Mouse (Mus musculus): ENCODE data around the gene Sirpa. TPM values are rescaled to one million over a fixed set of nuclear protein-coding genes. Genes with fewer than 3 reads are reported as not detected.
A peak's percentile ranks its signal among the peaks of the same experiment; 100 is the strongest.

Gene Sirpa
- 14.4 and 17.6 TPM in 2 replicates for polyA plus RNA-seq (2015; fragmentation: Nextera tagmentation; extraction: Ambion mirVana)

GRCm38 (mm10) chr2:129592459-129593140 is at the start of gene Sirpa:
Gene Sirpa (plus strand): TSS chr2:129592835.
- peak within 1 kb of the TSS; percentile 96 for H3K27ac ChIP-seq (replicated peaks)
- peak within 1 kb of the TSS; percentile 90 for H3K4me2 ChIP-seq
- H3K27me3 ChIP-seq (replicated peaks) = no peaks in the 10 kb centered on the region
- no peaks in the 10 kb centered on the region for H3K9me3 ChIP-seq
- ATAC-seq (ENCODE audit: extremely low read depth, insufficient number of reproducible peaks, low FRiP score, low TSS enrichment) = peak; percentile 71
- H3K4me1 ChIP-seq = peaks cover 47% of the 10 kb centered on the region
- H3K36me3 ChIP-seq = no peaks in the 10 kb centered on the region
- H3K9ac ChIP-seq = peak within 1 kb of the TSS; percentile 92
- 1% methylated on average over 42 of the region's 43 CpGs for WGBS
- peak within 1 kb of the TSS; percentile 85 for H3K4me3 ChIP-seq

- Histone ChIP-seq H3K9ac (no peak overlapping the region), H3K27ac (replicated peaks) (no peak overlapping the region), H3K9me3 (no peaks in the 10 kb centered on the region), H3K4me3 (no peak overlapping the region), H3K27me3 (replicated peaks) (no peaks in the 10 kb centered on the region), H3K4me2 (no peak overlapping the region), H3K36me3 (no peaks in the 10 kb centered on the region), H3K4me1 (peaks cover 15% of the 10 kb centered on the region)
- ATAC-seq (ENCODE audit: extremely low read depth, insufficient number of reproducible peaks, low FRiP score, low TSS enrichment) = no peak
- 19% methylated on average over 4 of the region's 4 CpGs for WGBS
Measured at GRCm38 (mm10) chr2:129544448-129544847, 48.2 kb upstream of the Sirpa start.

- Histone ChIP-seq H3K36me3 (no peaks in the 10 kb centered on the region), H3K9me3 (no peaks in the 10 kb centered on the region), H3K4me3 (no peak overlapping the region), H3K4me2 (no peak overlapping the region), H3K27ac (replicated peaks) (no peak overlapping the region), H3K9ac (no peak overlapping the region), H3K4me1 (peaks cover 17% of the 10 kb centered on the region), H3K27me3 (replicated peaks) (no peaks in the 10 kb centered on the region)
- WGBS = 67% methylated on average over 3 of the region's 3 CpGs
- ATAC-seq (ENCODE audit: extremely low read depth, insufficient number of reproducible peaks, low FRiP score, low TSS enrichment) = no peak
Measured at GRCm38 (mm10) chr2:129544919-129545318, 47.7 kb upstream of the Sirpa start.

GRCm38 (mm10) chr2:129545596-129545995 is 47.0 kb upstream of the Sirpa start:
- no peak for ATAC-seq (ENCODE audit: extremely low read depth, insufficient number of reproducible peaks, low FRiP score, low TSS enrichment)
- WGBS = 66% methylated on average over 7 of the region's 7 CpGs

GRCm38 (mm10) chr2:129546772-129547171 is 45.9 kb upstream of the Sirpa start:
- H3K27me3 ChIP-seq (replicated peaks) = no peaks in the 10 kb centered on the region
- no peaks in the 10 kb centered on the region for H3K36me3 ChIP-seq
- peaks cover 17% of the 10 kb centered on the region for H3K4me1 ChIP-seq
- no peaks in the 10 kb centered on the region for H3K9me3 ChIP-seq
- no peak overlapping the region for H3K9ac ChIP-seq
- H3K27ac ChIP-seq (replicated peaks) = no peak overlapping the region
- WGBS = 64% methylated on average over 3 of the region's 3 CpGs
- H3K4me2 ChIP-seq = no peak overlapping the region
- H3K4me3 ChIP-seq = no peak overlapping the region
- ATAC-seq (ENCODE audit: extremely low read depth, insufficient number of reproducible peaks, low FRiP score, low TSS enrichment) = no peak

More at GRCm38 (mm10) chr2:129545596-129545995, 47.0 kb upstream of the Sirpa start:
- H3K4me3 ChIP-seq = no peak overlapping the region
- no peak overlapping the region for H3K4me2 ChIP-seq
- no peaks in the 10 kb centered on the region for H3K27me3 ChIP-seq (replicated peaks)
- no peak overlapping the region for H3K9ac ChIP-seq
- no peaks in the 10 kb centered on the region for H3K9me3 ChIP-seq
- H3K27ac ChIP-seq (replicated peaks) = no peak overlapping the region
- H3K4me1 ChIP-seq = peaks cover 17% of the 10 kb centered on the region
- H3K36me3 ChIP-seq = no peaks in the 10 kb centered on the region

- no peak overlapping the region for H3K4me2 ChIP-seq
- no peak overlapping the region for H3K27ac ChIP-seq (replicated peaks)
- 55% methylated on average over 9 of the region's 9 CpGs for WGBS
- H3K27me3 ChIP-seq (replicated peaks) = no peaks in the 10 kb centered on the region
- peaks cover 8% of the 10 kb centered on the region for H3K4me1 ChIP-seq
- no peak for ATAC-seq (ENCODE audit: extremely low read depth, insufficient number of reproducible peaks, low FRiP score, low TSS enrichment)
- H3K9me3 ChIP-seq = no peaks in the 10 kb centered on the region
- no peak overlapping the region for H3K9ac ChIP-seq
- no peaks in the 10 kb centered on the region for H3K36me3 ChIP-seq
- H3K4me3 ChIP-seq = no peak overlapping the region
Measured at GRCm38 (mm10) chr2:129549537-129550135, 43.0 kb upstream of the Sirpa start.

GRCm38 (mm10) chr2:129550781-129551180 is 41.9 kb upstream of the Sirpa start:
- H3K4me3 ChIP-seq = no peak overlapping the region
- WGBS = 60% methylated on average over 2 of the region's 2 CpGs
- no peak overlapping the region for H3K27ac ChIP-seq (replicated peaks)
- H3K9ac ChIP-seq = no peak overlapping the region
- H3K9me3 ChIP-seq = no peaks in the 10 kb centered on the region
- H3K4me2 ChIP-seq = no peak overlapping the region
- H3K4me1 ChIP-seq = peaks cover 3% of the 10 kb centered on the region; the same call in 1 of the 2 replicates
- H3K36me3 ChIP-seq = no peaks in the 10 kb centered on the region
- H3K27me3 ChIP-seq (replicated peaks) = no peaks in the 10 kb centered on the region
- no peak for ATAC-seq (ENCODE audit: extremely low read depth, insufficient number of reproducible peaks, low FRiP score, low TSS enrichment)

- Histone ChIP-seq H3K9ac (no peak overlapping the region), H3K4me1 (peaks cover 15% of the 10 kb centered on the region), H3K9me3 (no peaks in the 10 kb centered on the region), H3K27ac (replicated peaks) (no peak overlapping the region), H3K4me2 (no peak overlapping the region), H3K4me3 (no peak overlapping the region), H3K36me3 (no peaks in the 10 kb centered on the region), H3K27me3 (replicated peaks) (peaks cover 3% of the 10 kb centered on the region; the same call in 1 of the 2 replicates)
- WGBS = 75% methylated on average over 6 of the region's 6 CpGs
- ATAC-seq (ENCODE audit: extremely low read depth, insufficient number of reproducible peaks, low FRiP score, low TSS enrichment) = no peak
Measured at GRCm38 (mm10) chr2:129556081-129556480, 36.6 kb upstream of the Sirpa start.

GRCm38 (mm10) chr2:129558008-129558874 is 34.4 kb upstream of the Sirpa start:
- Histone ChIP-seq H3K27ac (replicated peaks) (no peak overlapping the region), H3K27me3 (replicated peaks) (peaks cover 3% of the 10 kb centered on the region; the same call in 1 of the 2 replicates), H3K4me1 (peaks cover 15% of the 10 kb centered on the region), H3K9me3 (no peaks in the 10 kb centered on the region), H3K9ac (no peak overlapping the region), H3K4me2 (no peak overlapping the region), H3K36me3 (no peaks in the 10 kb centered on the region), H3K4me3 (no peak overlapping the region)
- WGBS = 44% methylated on average over 12 of the region's 12 CpGs
- ATAC-seq (ENCODE audit: extremely low read depth, insufficient number of reproducible peaks, low FRiP score, low TSS enrichment) = no peak

- no peaks in the 10 kb centered on the region for H3K9me3 ChIP-seq
- H3K9ac ChIP-seq = no peak overlapping the region
- H3K27me3 ChIP-seq (replicated peaks) = peaks cover 3% of the 10 kb centered on the region; the same call in 1 of the 2 replicates
- peaks cover 15% of the 10 kb centered on the region for H3K4me1 ChIP-seq
- H3K4me3 ChIP-seq = no peak overlapping the region
- H3K4me2 ChIP-seq = no peak overlapping the region
- H3K36me3 ChIP-seq = no peaks in the 10 kb centered on the region
- no peak for ATAC-seq (ENCODE audit: extremely low read depth, insufficient number of reproducible peaks, low FRiP score, low TSS enrichment)
- H3K27ac ChIP-seq (replicated peaks) = no peak overlapping the region
- 41% methylated on average over 3 of the region's 3 CpGs for WGBS
Measured at GRCm38 (mm10) chr2:129558875-129559219, 33.8 kb upstream of the Sirpa start.

- Histone ChIP-seq H3K9ac (no peak overlapping the region), H3K36me3 (no peaks in the 10 kb centered on the region), H3K27ac (replicated peaks) (no peak overlapping the region), H3K27me3 (replicated peaks) (peaks cover 8% of the 10 kb centered on the region; the same call in 1 of the 2 replicates), H3K4me3 (no peak overlapping the region), H3K4me2 (no peak overlapping the region), H3K9me3 (no peaks in the 10 kb centered on the region), H3K4me1 (peaks cover 15% of the 10 kb centered on the region)
- WGBS = 71% methylated on average over 3 of the region's 3 CpGs
- no peak for ATAC-seq (ENCODE audit: extremely low read depth, insufficient number of reproducible peaks, low FRiP score, low TSS enrichment)
Measured at GRCm38 (mm10) chr2:129561796-129562195, 30.8 kb upstream of the Sirpa start.
